Mouse (Mus musculus) embryonic facial prominence, embryonic 11.5 days (tissue): ENCODE measurements around the gene N4bp2. TPM values are rescaled to one million over a fixed set of nuclear protein-coding genes. Genes with fewer than 3 reads are reported as not detected.

Experiments used
- ATAC-seq: fragments of 200-750 bp; cut with Nextera tagmentation; replicated peaks from 2 replicates; pipeline ENCODE4 v1.8.0; 2017; ENCODE audit warnings: low read depth; ENCODE audit not compliant: insufficient number of reproducible peaks, low FRiP score, low TSS enrichment
- DNase-seq: peaks from one replicate; pipeline ENCODE4 v3.0.0-alpha.2; 2015; ENCODE audit warnings: low spot score
- H3K27ac ChIP-seq: fragments of 300-500 bp; sonication (generic); replicated peaks from 2 replicates; pipeline ENCODE4 v1.5.1; 2014; ENCODE audit warnings: mild to moderate bottlenecking, low read depth, low read length, control low read depth
- H3K27me3 ChIP-seq: fragments of 300-500 bp; sonication (generic); 2 replicates; pipeline ENCODE4 v1.6.1; 2014; ENCODE audit warnings: mild to moderate bottlenecking, low read length, moderate library complexity, mixed read lengths; ENCODE audit not compliant: control insufficient read depth, insufficient read depth
- H3K36me3 ChIP-seq: fragments of 300-500 bp; sonication (generic); replicated peaks from 2 replicates; pipeline ENCODE4 v1.6.1; 2014; ENCODE audit warnings: low read depth, mild to moderate bottlenecking, low read length, moderate library complexity, mixed read lengths; ENCODE audit not compliant: control insufficient read depth, insufficient read depth
- H3K4me1 ChIP-seq: fragments of 300-500 bp; sonication (generic); 2 replicates; pipeline ENCODE4 v1.6.1; 2014; ENCODE audit warnings: low read length, mixed read lengths; ENCODE audit not compliant: control insufficient read depth, insufficient read depth
- H3K4me2 ChIP-seq: fragments of 300-500 bp; sonication (generic); 2 replicates; pipeline ENCODE4 v1.6.1; 2014; ENCODE audit warnings: low read depth, mild to moderate bottlenecking, control low read depth, low read length, moderate library complexity
- H3K4me3 ChIP-seq: fragments of 300-500 bp; sonication (generic); 2 replicates; pipeline ENCODE4 v1.5.1; 2014; ENCODE audit warnings: low read depth, low read length, control low read depth
- H3K9ac ChIP-seq: fragments of 300-500 bp; sonication (generic); replicated peaks from 2 replicates; pipeline ENCODE4 v1.6.1; 2014; ENCODE audit warnings: mild to moderate bottlenecking, control low read depth, low read length
- H3K9me3 ChIP-seq: fragments of 300-500 bp; sonication (generic); replicated peaks from 2 replicates; pipeline ENCODE4 v1.6.1; 2016; ENCODE audit warnings: mild to moderate bottlenecking, low read length, inconsistent platforms, mixed read lengths; ENCODE audit not compliant: control insufficient read depth
- WGBS: fragments of 180-500 bp; shearing (Covaris S2); extraction: QIAGEN DNeasy Blood & Tissue Kit; methylation state at CpG from one replicate; pipeline ENCODE4 v1.1.7; 2014; 5-methylcytosine and 5-hydroxymethylcytosine counted together
- polyA plus RNA-seq: library from polyadenylated mRNA; unstranded; fragments of >200 nt; fragmentation: Nextera tagmentation; extraction: Ambion mirVana; gene quantifications from 2 replicates; pipeline ENCODE4 v1.2.1, GENCODE M21; 2014

N4bp2 gene
- polyA plus RNA-seq, 1 experiment from 2014 or later, result 50.7 TPM

- H3K27me3 ChIP-seq, result no peaks in the 10 kb centered on the region
- WGBS, result 39% methylated on average over 6 of the region's 6 CpGs
Measured at GRCm38 (mm10) chr5:65838053-65838452, 74.7 kb downstream of the N4bp2 start.

DNA sequence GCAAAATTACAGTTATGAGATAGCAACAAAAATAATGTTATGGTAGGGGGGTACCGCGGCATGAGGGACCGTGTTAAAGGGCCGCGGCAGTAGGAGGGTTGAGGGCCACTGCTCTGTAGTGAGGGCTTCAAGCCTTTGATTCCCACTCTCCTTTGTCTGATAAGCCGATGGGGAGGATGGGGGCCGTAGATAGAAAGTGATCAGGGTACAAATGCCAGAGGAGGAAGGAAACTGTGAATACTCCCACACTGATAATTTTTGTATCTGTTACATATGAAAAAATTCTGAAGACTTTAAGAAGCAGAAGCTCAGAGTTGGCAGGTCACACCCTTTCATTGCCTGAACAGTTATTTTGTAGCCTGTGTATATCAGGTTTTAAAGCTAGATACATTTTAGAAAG lies 79.6 kb downstream of the N4bp2 start:
- no peaks in the 10 kb centered on the region for H3K36me3 ChIP-seq
- H3K9me3 ChIP-seq, result no peaks in the 10 kb centered on the region
- 93% methylated on average over 7 of the region's 7 CpGs for WGBS
- no peak overlapping the region for H3K27ac ChIP-seq
- no peaks in the 10 kb centered on the region for H3K4me1 ChIP-seq
- no peak overlapping the region for H3K9ac ChIP-seq
- no peaks in the 10 kb centered on the region for H3K27me3 ChIP-seq
- DNase-seq (no peak), ATAC-seq (no peak)
- H3K4me2 ChIP-seq, result no peak overlapping the region
- H3K4me3 ChIP-seq, result no peak overlapping the region

More at GRCm38 (mm10) chr5:65838053-65838452, 74.7 kb downstream of the N4bp2 start:
- H3K4me3 ChIP-seq, result no peak overlapping the region
- H3K4me1 ChIP-seq, result no peaks in the 10 kb centered on the region
- DNase-seq, result peak; percentile 45
- no peaks in the 10 kb centered on the region for H3K9me3 ChIP-seq
- H3K9ac ChIP-seq, result no peak overlapping the region
- H3K36me3 ChIP-seq, result no peaks in the 10 kb centered on the region
- H3K4me2 ChIP-seq, result no peak overlapping the region
- no peak overlapping the region for H3K27ac ChIP-seq
- no peak for ATAC-seq

- Histone ChIP-seq H3K36me3 (no peaks in the 10 kb centered on the region), H3K9ac (no peak overlapping the region), H3K27me3 (no peaks in the 10 kb centered on the region), H3K4me3 (no peak overlapping the region), H3K4me1 (no peaks in the 10 kb centered on the region), H3K27ac (no peak overlapping the region), H3K4me2 (no peak overlapping the region), H3K9me3 (no peaks in the 10 kb centered on the region)
- WGBS, result 86% methylated on average over 8 of the region's 8 CpGs
- no peak for ATAC-seq
- DNase-seq, result no peak
Measured at GRCm38 (mm10) chr5:65846534-65846933, 83.2 kb downstream of the N4bp2 start.

DNA sequence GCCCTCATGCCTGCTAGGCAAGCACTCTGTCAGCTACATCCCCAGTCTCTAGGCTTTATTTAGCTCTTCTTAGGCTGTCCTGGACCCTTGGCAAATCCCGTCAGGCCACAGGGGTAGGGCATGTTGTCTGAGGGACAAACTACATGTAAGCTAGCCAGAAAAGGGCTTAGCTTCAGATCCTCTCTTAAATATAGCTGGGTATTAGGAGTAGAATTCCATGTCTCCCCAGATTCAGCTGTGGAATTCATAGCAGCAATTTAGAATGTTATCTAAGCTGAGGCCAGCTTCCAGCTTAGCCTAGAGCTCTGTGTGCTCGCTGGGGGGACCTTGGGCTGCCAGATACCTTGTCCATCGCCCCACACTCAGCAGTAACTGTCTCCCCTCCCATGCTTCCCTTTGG lies 83.6 kb downstream of the N4bp2 start:
- Histone ChIP-seq H3K4me3 (no peak overlapping the region), H3K27me3 (no peaks in the 10 kb centered on the region), H3K4me1 (no peaks in the 10 kb centered on the region), H3K9ac (no peak overlapping the region), H3K27ac (no peak overlapping the region), H3K4me2 (no peak overlapping the region), H3K9me3 (no peaks in the 10 kb centered on the region), H3K36me3 (no peaks in the 10 kb centered on the region)
- whole genome bisulfite sequencing, result 87% methylated on average over 3 of the region's 3 CpGs
- DNase-seq (no peak), ATAC-seq (no peak)

- Histone ChIP-seq H3K9ac (no peak overlapping the region), H3K27ac (no peak overlapping the region), H3K4me1 (no peaks in the 10 kb centered on the region), H3K4me2 (no peak overlapping the region), H3K4me3 (no peak overlapping the region), H3K9me3 (no peaks in the 10 kb centered on the region), H3K36me3 (no peaks in the 10 kb centered on the region), H3K27me3 (no peaks in the 10 kb centered on the region)
- 86% methylated on average over 7 of the region's 7 CpGs for WGBS
- ATAC-seq (no peak), DNase-seq (no peak)
Measured at GRCm38 (mm10) chr5:65847656-65848055, 84.3 kb downstream of the N4bp2 start.

DNA sequence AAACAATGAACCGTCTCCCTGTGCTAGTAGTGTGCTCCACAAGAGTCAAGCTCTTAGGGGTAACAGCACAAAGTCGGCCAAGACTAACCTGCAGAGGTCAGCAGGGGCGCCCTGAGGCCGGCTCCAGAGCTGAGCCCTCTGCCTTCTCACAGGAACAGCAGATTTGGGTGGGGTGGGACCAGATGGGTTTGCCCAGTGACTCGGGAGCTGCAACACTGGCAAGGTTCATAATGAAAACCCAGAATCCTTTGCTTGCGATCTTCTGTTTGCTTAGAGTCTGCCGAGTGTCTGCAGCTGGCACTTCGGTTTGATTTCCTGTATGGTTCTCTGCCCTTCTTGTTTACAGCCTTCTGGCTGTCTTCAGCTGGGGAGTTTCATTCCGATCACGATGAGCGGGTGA lies 87.4 kb downstream of the N4bp2 start:
- no peak overlapping the region for H3K27ac ChIP-seq
- H3K4me3 ChIP-seq, result no peak overlapping the region
- ATAC-seq (no peak), DNase-seq (no peak)
- no peaks in the 10 kb centered on the region for H3K36me3 ChIP-seq
- WGBS, result 61% methylated on average over 11 of the region's 11 CpGs
- no peaks in the 10 kb centered on the region for H3K9me3 ChIP-seq
- H3K9ac ChIP-seq, result no peak overlapping the region
- H3K4me1 ChIP-seq, result no peaks in the 10 kb centered on the region
- no peak overlapping the region for H3K4me2 ChIP-seq
- H3K27me3 ChIP-seq, result no peaks in the 10 kb centered on the region

DNA sequence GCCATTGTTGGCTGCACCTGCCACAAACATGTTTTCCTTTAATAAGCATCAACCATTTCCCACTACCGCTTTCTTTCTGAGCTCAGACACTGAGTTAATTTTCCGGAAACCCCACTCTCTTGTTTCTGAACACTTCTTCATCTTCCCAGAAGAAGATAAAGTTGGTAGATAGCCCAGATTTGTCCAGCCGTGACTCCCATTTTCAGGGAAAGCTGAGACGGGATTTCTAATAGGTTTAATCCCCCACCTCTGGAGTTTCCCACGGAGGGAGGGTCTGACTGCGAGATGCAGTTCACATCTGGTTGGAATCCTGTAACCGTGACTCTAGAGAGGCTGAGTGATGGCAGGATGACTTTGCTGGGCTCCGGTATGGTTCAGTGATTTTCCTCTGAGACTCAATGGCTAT lies 91.5 kb downstream of the N4bp2 start:
- Histone ChIP-seq H3K27me3 (no peaks in the 10 kb centered on the region), H3K4me1 (no peaks in the 10 kb centered on the region), H3K4me3 (no peak overlapping the region), H3K9me3 (no peaks in the 10 kb centered on the region), H3K36me3 (no peaks in the 10 kb centered on the region), H3K27ac (no peak overlapping the region), H3K4me2 (no peak overlapping the region), H3K9ac (no peak overlapping the region)
- WGBS, result 43% methylated on average over 8 of the region's 8 CpGs
- ATAC-seq (no peak), DNase-seq (peak; percentile 58)

- no peaks in the 10 kb centered on the region for H3K4me1 ChIP-seq
- H3K27me3 ChIP-seq, result no peaks in the 10 kb centered on the region
- H3K36me3 ChIP-seq, result no peaks in the 10 kb centered on the region
- no peak overlapping the region for H3K4me3 ChIP-seq
- no peak overlapping the region for H3K9ac ChIP-seq
- no peaks in the 10 kb centered on the region for H3K9me3 ChIP-seq
- DNase-seq (no peak), ATAC-seq (no peak)
- no peak overlapping the region for H3K4me2 ChIP-seq
- WGBS, result 75% methylated on average over 3 of the region's 3 CpGs
- no peak overlapping the region for H3K27ac ChIP-seq
Measured at GRCm38 (mm10) chr5:65855571-65855970, 92.2 kb downstream of the N4bp2 start.
